Mouse (Mus musculus) erythroblast, adult 5-6 weeks (primary cell): ENCODE results near the gene Arpc2. TPM values are rescaled to one million over a fixed set of nuclear protein-coding genes. Genes with fewer than 3 reads are reported as not detected.

Experiments used
- total RNA-seq, 2 experiments: library from RNA; stranded (forward) in 1 of 2; stranded (reverse) in 1 of 2; fragments of 150-400 nt in 1 of 2; fragments of 200-764, 138-1000 nt in 1 of 2; gene quantifications; 2 replicates each; pipeline versions ENCODE4 v1.2.3 to v1.2.4; 2015 to 2017; ENCODE audit warnings: low replicate concordance in 2 of 2

Arpc2 gene
- total RNA-seq, 2 experiments from 2014 or later = 152 to 283 TPM

Other genes starting within 250 kb of the Arpc2 start
- 8.5 and 9.2 TPM in 2 replicates for gene Tns1, start 111.6 kb upstream of the Arpc2 start, total RNA-seq (2015; ENCODE audit: low replicate concordance)
- gene Tns1, start 111.6 kb upstream of the Arpc2 start, total RNA-seq (2017; ENCODE audit: low replicate concordance) = 11.9 and 21.6 TPM in 2 replicates
- gene Rufy4, start 110.5 kb upstream of the Arpc2 start, total RNA-seq (2015; ENCODE audit: low replicate concordance) = not detected in 2 replicates
- gene Rufy4, start 110.5 kb upstream of the Arpc2 start, total RNA-seq (2017; ENCODE audit: low replicate concordance) = not detected in 2 replicates
- 19.2 and 25.7 TPM in 2 replicates for gene Cxcr2, start 82.1 kb upstream of the Arpc2 start, total RNA-seq (2015; ENCODE audit: low replicate concordance)
- 23.0 and 24.7 TPM in 2 replicates for gene Cxcr2, start 82.1 kb upstream of the Arpc2 start, total RNA-seq (2017; ENCODE audit: low replicate concordance)
- not detected in 2 replicates for gene Cxcr1, start 41.5 kb upstream of the Arpc2 start, total RNA-seq (2015; ENCODE audit: low replicate concordance)
- gene Cxcr1, start 41.5 kb upstream of the Arpc2 start, total RNA-seq (2017; ENCODE audit: low replicate concordance) = not detected in 2 replicates
- not detected in 2 replicates for gene Gpbar1, start 42.5 kb downstream of the Arpc2 start, total RNA-seq (2015; ENCODE audit: low replicate concordance)
- not detected in 2 replicates for gene Gpbar1, start 42.5 kb downstream of the Arpc2 start, total RNA-seq (2017; ENCODE audit: low replicate concordance)
- 4.6 and 10.4 TPM in 2 replicates for gene Aamp, start 48.7 kb downstream of the Arpc2 start, total RNA-seq (2015; ENCODE audit: low replicate concordance)
- gene Aamp, start 48.7 kb downstream of the Arpc2 start, total RNA-seq (2017; ENCODE audit: low replicate concordance) = 15.3 and 27.6 TPM in 2 replicates
- gene Pnkd, start 48.8 kb downstream of the Arpc2 start, total RNA-seq (2015; ENCODE audit: low replicate concordance) = 7.1 and 17.7 TPM in 2 replicates
- 2.4 TPM in 1 of 2 replicates, not detected in the other for gene Pnkd, start 48.8 kb downstream of the Arpc2 start, total RNA-seq (2017; ENCODE audit: low replicate concordance)
- 2.1 and 4.2 TPM in 2 replicates for gene Tmbim1, start 69.5 kb downstream of the Arpc2 start, total RNA-seq (2015; ENCODE audit: low replicate concordance)
- 1.9 and 2.6 TPM in 2 replicates for gene Tmbim1, start 69.5 kb downstream of the Arpc2 start, total RNA-seq (2017; ENCODE audit: low replicate concordance)
- gene Catip, start 126.0 kb downstream of the Arpc2 start, total RNA-seq (2015; ENCODE audit: low replicate concordance) = not detected in 2 replicates
- not detected in 2 replicates for gene Catip, start 126.0 kb downstream of the Arpc2 start, total RNA-seq (2017; ENCODE audit: low replicate concordance)
- gene Slc11a1, start 139.1 kb downstream of the Arpc2 start, total RNA-seq (2015; ENCODE audit: low replicate concordance) = 20.2 and 37.0 TPM in 2 replicates
- gene Slc11a1, start 139.1 kb downstream of the Arpc2 start, total RNA-seq (2017; ENCODE audit: low replicate concordance) = 3.0 and 12.7 TPM in 2 replicates
- gene Ctdsp1, start 155.4 kb downstream of the Arpc2 start, total RNA-seq (2015; ENCODE audit: low replicate concordance) = 30.7 and 40.5 TPM in 2 replicates
- 10.5 and 22.8 TPM in 2 replicates for gene Ctdsp1, start 155.4 kb downstream of the Arpc2 start, total RNA-seq (2017; ENCODE audit: low replicate concordance)
- not detected in 2 replicates for gene Vil1, start 173.3 kb downstream of the Arpc2 start, total RNA-seq (2015; ENCODE audit: low replicate concordance)
- not detected in 2 replicates for gene Vil1, start 173.3 kb downstream of the Arpc2 start, total RNA-seq (2017; ENCODE audit: low replicate concordance)